Mouse (Mus musculus) adrenal gland, postnatal 36 days (tissue): Measurements from ENCODE around the gene Lmntd1. TPM values are rescaled to one million over a fixed set of nuclear protein-coding genes. Genes with fewer than 3 reads are reported as not detected.

Experiments used
- DNase-seq, 2 experiments: peaks; one replicate each; pipeline ENCODE4 v3.0.0; 2021; ENCODE audit warnings: mixed read lengths in 1 of 2
- total RNA-seq, 2 experiments: library from RNA; stranded (reverse); gene quantifications; 2 replicates each; pipeline ENCODE4 v1.2.3; 2021

Lmntd1 gene
- total RNA-seq, 2 experiments from 2014 or later: 0.33 to 0.56 TPM

- DNase-seq: no peak
Observed at GRCm38 (mm10) chr6:145557059-145557992, 56.8 kb downstream of the Lmntd1 start.

- DNase-seq: no peak
Observed at GRCm38 (mm10) chr6:145553226-145553625, 60.9 kb downstream of the Lmntd1 start.

GRCm38 (mm10) chr6:145552817-145553216 lies 61.3 kb downstream of the Lmntd1 start:
- DNase-seq: no peak

GRCm38 (mm10) chr6:145550993-145551392 lies 63.1 kb downstream of the Lmntd1 start:
- no peak for DNase-seq

GRCm38 (mm10) chr6:145545927-145546641 lies 68.0 kb downstream of the Lmntd1 start:
- DNase-seq: peak in 1 of 2 experiments; percentile 15

GRCm38 (mm10) chr6:145544838-145545237 lies 69.3 kb downstream of the Lmntd1 start:
- DNase-seq: no peak

GRCm38 (mm10) chr6:145544304-145544703 lies 69.8 kb downstream of the Lmntd1 start:
- DNase-seq: no peak

- DNase-seq: peak in 1 of 2 experiments; percentile 5
Observed at GRCm38 (mm10) chr6:145539568-145539859, 74.6 kb downstream of the Lmntd1 start.

GRCm38 (mm10) chr6:145538787-145539567 lies 75.1 kb downstream of the Lmntd1 start:
- DNase-seq: peak; percentile 22 to 54

- no peak for DNase-seq
Observed at GRCm38 (mm10) chr6:145530464-145530863, 83.7 kb downstream of the Lmntd1 start.

- DNase-seq: no peak
Observed at GRCm38 (mm10) chr6:145523337-145523736, 90.8 kb downstream of the Lmntd1 start.

- DNase-seq: no peak
Observed at GRCm38 (mm10) chr6:145522617-145523016, 91.5 kb downstream of the Lmntd1 start.

- no peak for DNase-seq
Observed at GRCm38 (mm10) chr6:145517002-145517401, 97.1 kb downstream of the Lmntd1 start.

- DNase-seq: no peak
Observed at GRCm38 (mm10) chr6:145515859-145516581, 98.1 kb downstream of the Lmntd1 start.

GRCm38 (mm10) chr6:145511265-145511664 lies 102.9 kb downstream of the Lmntd1 start:
- DNase-seq: no peak

- no peak for DNase-seq
Observed at GRCm38 (mm10) chr6:145508828-145509227, 105.3 kb downstream of the Lmntd1 start.

- DNase-seq: no peak
Observed at GRCm38 (mm10) chr6:145501751-145502150, 112.4 kb downstream of the Lmntd1 start.

- peak; percentile 12 to 27 for DNase-seq
Observed at GRCm38 (mm10) chr6:145499574-145500546, 114.3 kb downstream of the Lmntd1 start.

- DNase-seq: no peak
Observed at GRCm38 (mm10) chr6:145495731-145496130, 118.4 kb downstream of the Lmntd1 start.

GRCm38 (mm10) chr6:145488251-145488650 lies 125.9 kb downstream of the Lmntd1 start:
- no peak for DNase-seq
